Mouse (Mus musculus) thymus, adult 2 months (tissue): ENCODE measurements around the gene Gramd1b.

Experiments
- CTCF ChIP-seq: fragments of 200-500 bp; IDR thresholded peaks from 2 replicates; pipeline ENCODE4 v1.5.1; 2012; ENCODE audit warnings: mild to moderate bottlenecking, control low read depth, low read length, moderate library complexity, borderline replicate concordance; ENCODE audit not compliant: control insufficient read depth, poor library complexity, insufficient read depth; ENCODE audit errors: extremely low read depth
- POLR2A ChIP-seq: fragments of 200-500 bp; IDR thresholded peaks from 2 replicates; pipeline ENCODE4 v1.6.1; 2012; ENCODE audit warnings: mild to moderate bottlenecking, low read length, control low read depth, moderate library complexity; ENCODE audit not compliant: control insufficient read depth, poor library complexity, insufficient read depth; ENCODE audit errors: extremely low read depth

DNA sequence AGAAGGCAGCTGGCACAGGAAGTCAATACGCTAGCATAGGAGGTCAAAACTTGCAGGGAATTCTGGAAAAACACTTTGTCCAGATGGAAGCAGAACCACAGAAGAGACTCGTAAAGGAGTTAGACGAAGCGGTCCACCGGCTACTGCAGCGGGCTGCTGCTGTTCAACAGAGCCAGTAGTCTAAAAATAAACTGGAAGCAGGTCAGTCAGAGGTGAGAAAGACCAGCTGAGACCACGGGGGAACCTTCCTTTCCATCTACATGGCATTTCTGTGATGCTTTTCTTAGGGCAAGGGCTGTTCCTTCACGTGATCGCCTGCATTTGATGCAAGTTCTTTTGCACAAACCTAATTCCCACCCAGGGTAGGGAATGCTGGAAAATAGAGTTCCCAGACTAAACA is 285.7 kb downstream of the Gramd1b start:
- TF ChIP-seq CTCF (no peak), POLR2A (no peak)
